Mouse (Mus musculus) heart, adult 2 months (tissue): Measurements from ENCODE around the gene Fam214a.

Source experiments
- CTCF ChIP-seq: fragments of 200-600 bp; IDR thresholded peaks from 2 replicates; pipeline ENCODE4 v1.8.1; 2022; ENCODE audit warnings: antibody characterized with exemption, mild to moderate bottlenecking, moderate library complexity
- EP300 ChIP-seq: fragments of 200-500 bp; IDR thresholded peaks from 2 replicates; pipeline ENCODE4 v1.6.1; 2011; ENCODE audit warnings: low read depth, low read length, control low read depth; ENCODE audit not compliant: insufficient read depth
- POLR2A ChIP-seq: fragments of 200-500 bp; IDR thresholded peaks from 2 replicates; pipeline ENCODE4 v1.6.1; 2011; ENCODE audit warnings: mild to moderate bottlenecking, low read depth, low read length, control low read depth; ENCODE audit not compliant: insufficient read depth

- TF ChIP-seq POLR2A (no peak), EP300 (no peak), CTCF (no peak)
Observed at GRCm38 (mm10) chr9:74994611-74995257, 42.0 kb downstream of the Fam214a start.
